Mouse (Mus musculus) lung, postnatal 4 days (tissue): ENCODE data around the gene Cela3b.

Experiments used
- DNase-seq, 2 experiments: peaks; one replicate each; pipeline ENCODE4 v3.0.0; 2021

The Cela3b gene

GRCm38 (mm10) chr4:137430502-137430901 is at the start of gene Cela3b:
Cela3b (minus strand) TSS chr4:137430540.
- no peak for DNase-seq

- DNase-seq, result peak in 1 of 2 experiments; percentile 53
Measured at GRCm38 (mm10) chr4:137479757-137480156, 49.4 kb upstream of the Cela3b start.

- peak in 1 of 2 experiments; percentile 66 for DNase-seq
Measured at GRCm38 (mm10) chr4:137478306-137478705, 48.0 kb upstream of the Cela3b start.

- DNase-seq, result no peak
Measured at GRCm38 (mm10) chr4:137477611-137478010, 47.3 kb upstream of the Cela3b start.

- DNase-seq, result peak in 1 of 2 experiments; percentile 54
Measured at GRCm38 (mm10) chr4:137476761-137477237, 46.5 kb upstream of the Cela3b start.

- DNase-seq, result peak; percentile 49 to 69
Measured at GRCm38 (mm10) chr4:137476065-137476760, 45.9 kb upstream of the Cela3b start.

- DNase-seq, result no peak
Measured at GRCm38 (mm10) chr4:137475271-137476050, 45.1 kb upstream of the Cela3b start.

- DNase-seq, result no peak
Measured at GRCm38 (mm10) chr4:137474694-137475093, 44.4 kb upstream of the Cela3b start.

- DNase-seq, result peak; percentile 51 to 74
Measured at GRCm38 (mm10) chr4:137473701-137474388, 43.5 kb upstream of the Cela3b start.

GRCm38 (mm10) chr4:137473240-137473639 is 42.9 kb upstream of the Cela3b start:
- DNase-seq, result no peak

- no peak for DNase-seq
Measured at GRCm38 (mm10) chr4:137471326-137471725, 41.0 kb upstream of the Cela3b start.

GRCm38 (mm10) chr4:137470701-137471317 is 40.5 kb upstream of the Cela3b start:
- no peak for DNase-seq

GRCm38 (mm10) chr4:137469845-137470692 is 39.7 kb upstream of the Cela3b start:
- DNase-seq, result no peak

- peak; percentile 50 to 74 for DNase-seq
Measured at GRCm38 (mm10) chr4:137469081-137469844, 38.9 kb upstream of the Cela3b start.

- DNase-seq, result peak; percentile 96 to 98
Measured at GRCm38 (mm10) chr4:137468260-137469080, 38.1 kb upstream of the Cela3b start, which contains the start of gene Hspg2. Hspg2 (plus strand) TSS chr4:137468769.

- DNase-seq, result no peak
Measured at GRCm38 (mm10) chr4:137467525-137467924, 37.2 kb upstream of the Cela3b start.

GRCm38 (mm10) chr4:137466991-137467390 is 36.7 kb upstream of the Cela3b start:
- DNase-seq, result no peak

GRCm38 (mm10) chr4:137465125-137465787 is 34.9 kb upstream of the Cela3b start:
- DNase-seq, result no peak

- peak; percentile 71 to 91 for DNase-seq
Measured at GRCm38 (mm10) chr4:137461981-137462690, 31.8 kb upstream of the Cela3b start.
